Mouse (Mus musculus): ENCODE measurements around the gene Zfp710. TPM values are rescaled to one million over a fixed set of nuclear protein-coding genes. Genes with fewer than 3 reads are reported as not detected.

The Zfp710 gene
- polyA plus RNA-seq, 1 experiment from 2014 or later: 21.6 TPM

GRCm38 (mm10) chr7:80091004-80091865, 66.6 kb downstream of the Zfp710 start:
- 54% methylated on average over 13 of the region's 13 CpGs for WGBS

GRCm38 (mm10) chr7:80091866-80092210, 67.2 kb downstream of the Zfp710 start:
- no peak overlapping the region for H3K4me3 ChIP-seq
- no peaks in the 10 kb centered on the region for H3K9me3 ChIP-seq
- no peak for ATAC-seq (ENCODE audit: insufficient number of reproducible peaks, insufficient read depth, low FRiP score, low TSS enrichment)
- H3K9ac ChIP-seq: no peak overlapping the region
- H3K4me1 ChIP-seq: no peaks in the 10 kb centered on the region
- 80% methylated on average over 4 of the region's 4 CpGs for WGBS
- peaks cover 88% of the 10 kb centered on the region for H3K36me3 ChIP-seq
- H3K4me2 ChIP-seq (replicated peaks): no peak overlapping the region
- H3K27ac ChIP-seq: no peak overlapping the region
- no peaks in the 10 kb centered on the region for H3K27me3 ChIP-seq

More at GRCm38 (mm10) chr7:80091004-80091865, 66.6 kb downstream of the Zfp710 start:
- Histone ChIP-seq H3K4me2 (replicated peaks) (no peak overlapping the region), H3K27me3 (no peaks in the 10 kb centered on the region), H3K9ac (no peak overlapping the region), H3K36me3 (peaks cover 88% of the 10 kb centered on the region), H3K27ac (no peak overlapping the region), H3K9me3 (no peaks in the 10 kb centered on the region), H3K4me3 (no peak overlapping the region), H3K4me1 (no peaks in the 10 kb centered on the region)
- no peak for ATAC-seq (ENCODE audit: insufficient number of reproducible peaks, insufficient read depth, low FRiP score, low TSS enrichment)

- H3K4me3 ChIP-seq: no peak overlapping the region
- H3K27me3 ChIP-seq: no peaks in the 10 kb centered on the region
- H3K9ac ChIP-seq: no peak overlapping the region
- H3K4me1 ChIP-seq: no peaks in the 10 kb centered on the region
- H3K4me2 ChIP-seq (replicated peaks): no peak overlapping the region
- no peak overlapping the region for H3K27ac ChIP-seq
- peaks cover 88% of the 10 kb centered on the region for H3K36me3 ChIP-seq
- 84% methylated on average over 9 of the region's 9 CpGs for WGBS
- H3K9me3 ChIP-seq: no peaks in the 10 kb centered on the region
- no peak for ATAC-seq (ENCODE audit: insufficient number of reproducible peaks, insufficient read depth, low FRiP score, low TSS enrichment)
Observed at GRCm38 (mm10) chr7:80092351-80093046, 67.9 kb downstream of the Zfp710 start.

- H3K4me1 ChIP-seq: no peaks in the 10 kb centered on the region
- H3K9ac ChIP-seq: no peak overlapping the region
- no peak overlapping the region for H3K27ac ChIP-seq
- ATAC-seq (ENCODE audit: insufficient number of reproducible peaks, insufficient read depth, low FRiP score, low TSS enrichment): no peak
- peaks cover 89% of the 10 kb centered on the region for H3K36me3 ChIP-seq
- no peaks in the 10 kb centered on the region for H3K27me3 ChIP-seq
- no peaks in the 10 kb centered on the region for H3K9me3 ChIP-seq
- no peak overlapping the region for H3K4me2 ChIP-seq (replicated peaks)
- H3K4me3 ChIP-seq: no peak overlapping the region
- WGBS: 77% methylated on average over 5 of the region's 5 CpGs
Observed at GRCm38 (mm10) chr7:80094481-80094880, 69.9 kb downstream of the Zfp710 start.

- Histone ChIP-seq H3K9me3 (no peaks in the 10 kb centered on the region), H3K4me2 (replicated peaks) (no peak overlapping the region), H3K4me1 (no peaks in the 10 kb centered on the region), H3K9ac (no peak overlapping the region), H3K27ac (peak overlapping the region; percentile 17; the same call in 1 of the 2 replicates), H3K4me3 (no peak overlapping the region), H3K27me3 (no peaks in the 10 kb centered on the region), H3K36me3 (peaks cover 91% of the 10 kb centered on the region)
- no peak for ATAC-seq (ENCODE audit: insufficient number of reproducible peaks, insufficient read depth, low FRiP score, low TSS enrichment)
- WGBS: 94% methylated on average over 20 of the region's 20 CpGs
Observed at GRCm38 (mm10) chr7:80095598-80096309, 71.1 kb downstream of the Zfp710 start.

GRCm38 (mm10) chr7:80098389-80098976, 73.9 kb downstream of the Zfp710 start:
- H3K9ac ChIP-seq: no peak overlapping the region
- no peak overlapping the region for H3K27ac ChIP-seq
- no peak overlapping the region for H3K4me3 ChIP-seq
- H3K4me1 ChIP-seq: no peaks in the 10 kb centered on the region
- 96% methylated on average over 13 of the region's 13 CpGs for WGBS
- no peak overlapping the region for H3K4me2 ChIP-seq (replicated peaks)
- no peaks in the 10 kb centered on the region for H3K27me3 ChIP-seq
- ATAC-seq (ENCODE audit: insufficient number of reproducible peaks, insufficient read depth, low FRiP score, low TSS enrichment): no peak
- H3K36me3 ChIP-seq: peaks cover 98% of the 10 kb centered on the region
- H3K9me3 ChIP-seq: no peaks in the 10 kb centered on the region

GRCm38 (mm10) chr7:80103335-80103734, 78.7 kb downstream of the Zfp710 start:
- Histone ChIP-seq H3K27me3 (no peaks in the 10 kb centered on the region), H3K9ac (no peak overlapping the region), H3K9me3 (no peaks in the 10 kb centered on the region), H3K4me1 (peaks cover 3% of the 10 kb centered on the region; the same call in 1 of the 2 replicates), H3K36me3 (peaks cover 75% of the 10 kb centered on the region), H3K27ac (no peak overlapping the region), H3K4me2 (replicated peaks) (no peak overlapping the region), H3K4me3 (no peak overlapping the region)
- ATAC-seq (ENCODE audit: insufficient number of reproducible peaks, insufficient read depth, low FRiP score, low TSS enrichment): no peak
- 84% methylated on average over 3 of the region's 3 CpGs for WGBS

GRCm38 (mm10) chr7:80105637-80106390, 81.2 kb downstream of the Zfp710 start:
- Histone ChIP-seq H3K9me3 (no peaks in the 10 kb centered on the region), H3K36me3 (peaks cover 68% of the 10 kb centered on the region)
- 92% methylated on average over 4 of the region's 4 CpGs for WGBS

GRCm38 (mm10) chr7:80106441-80106840, 81.8 kb downstream of the Zfp710 start:
- H3K27ac ChIP-seq: no peak overlapping the region
- no peaks in the 10 kb centered on the region for H3K27me3 ChIP-seq
- 95% methylated on average over 1 of the region's 1 CpGs for WGBS
- H3K9ac ChIP-seq: no peak overlapping the region
- peaks cover 63% of the 10 kb centered on the region for H3K36me3 ChIP-seq
- no peak overlapping the region for H3K4me2 ChIP-seq (replicated peaks)
- no peak for ATAC-seq (ENCODE audit: insufficient number of reproducible peaks, insufficient read depth, low FRiP score, low TSS enrichment)
- H3K4me3 ChIP-seq: no peak overlapping the region
- H3K9me3 ChIP-seq: no peaks in the 10 kb centered on the region
- H3K4me1 ChIP-seq: peaks cover 10% of the 10 kb centered on the region

More at GRCm38 (mm10) chr7:80105637-80106390, 81.2 kb downstream of the Zfp710 start:
- Histone ChIP-seq H3K27ac (no peak overlapping the region), H3K4me3 (no peak overlapping the region), H3K4me1 (peaks cover 6% of the 10 kb centered on the region; the same call in 1 of the 2 replicates), H3K9ac (no peak overlapping the region), H3K4me2 (replicated peaks) (no peak overlapping the region), H3K27me3 (no peaks in the 10 kb centered on the region)
- no peak for ATAC-seq (ENCODE audit: insufficient number of reproducible peaks, insufficient read depth, low FRiP score, low TSS enrichment)

GRCm38 (mm10) chr7:80111066-80112045, 86.7 kb downstream of the Zfp710 start:
- Histone ChIP-seq H3K27me3 (no peaks in the 10 kb centered on the region), H3K9me3 (no peaks in the 10 kb centered on the region), H3K4me2 (replicated peaks) (no peak overlapping the region), H3K9ac (no peak overlapping the region), H3K36me3 (peaks cover 37% of the 10 kb centered on the region), H3K27ac (no peak overlapping the region), H3K4me1 (peaks cover 37% of the 10 kb centered on the region), H3K4me3 (no peak overlapping the region)
- ATAC-seq (ENCODE audit: insufficient number of reproducible peaks, insufficient read depth, low FRiP score, low TSS enrichment): no peak
- 82% methylated on average over 9 of the region's 9 CpGs for WGBS
